Mouse (Mus musculus) duodenum, adult 2 months (tissue): ENCODE measurements around the gene Il7r. TPM values are rescaled to one million over a fixed set of nuclear protein-coding genes. Genes with fewer than 3 reads are reported as not detected.

Experiments
- polyA plus RNA-seq: library from polyadenylated mRNA; depleted of rRNA; stranded (reverse); fragments of >200 nt; gene quantifications from 2 replicates; pipeline ENCODE4 v1.2.3, GENCODE M21; 2012; ENCODE audit warnings: low replicate concordance; rRNA removed

The Il7r gene
- 0.19 and 0.37 TPM in 2 replicates for polyA plus RNA-seq

DNA sequence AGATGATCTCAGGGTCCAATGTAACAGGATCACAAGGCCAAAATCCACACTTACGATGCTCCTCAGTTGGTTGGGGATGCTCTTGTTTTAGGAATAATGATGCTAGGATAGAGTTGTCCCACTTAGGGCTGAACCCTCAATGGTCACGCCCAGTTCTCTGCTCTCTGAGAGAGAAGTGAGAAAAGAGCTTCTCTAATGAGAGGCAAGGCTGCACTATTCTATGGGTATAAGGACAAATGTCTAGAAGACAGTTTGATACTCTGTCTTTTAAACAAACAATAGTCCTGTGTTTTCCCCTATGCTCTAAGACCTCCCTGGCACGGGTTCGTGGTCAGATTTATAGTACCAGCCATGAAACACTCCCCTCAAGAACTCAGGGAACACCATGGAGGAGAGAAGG lies at the start of gene Il7r:
Gene Il7r, minus strand, starts transcription at position 101 of the 400 bp plus-strand sequence.

Other genes with a start within 250 kb of the Il7r start
- 0.04 TPM in 1 of 2 replicates, not detected in the other for gene Ugt3a2, start 194.6 kb downstream of the Il7r start, polyA plus RNA-seq
- 0.30 TPM in 1 of 2 replicates, not detected in the other for gene Capsl, start 94.1 kb downstream of the Il7r start, polyA plus RNA-seq
- gene Spef2, start 218.7 kb upstream of the Il7r start, polyA plus RNA-seq = not detected in 2 replicates